Mouse (Mus musculus) C2C12 (cell line): Measurements from ENCODE around the gene Ncapd2.

Experiments used
- CEBPB ChIP-seq: IDR thresholded peaks from one replicate; pipeline ENCODE4 v1.6.1; 2011; ENCODE audit warnings: low read depth, mild to moderate bottlenecking, control low read depth, moderate library complexity
- CTCF ChIP-seq: IDR thresholded peaks from one replicate; pipeline ENCODE4 v1.5.1; 2011; ENCODE audit not compliant: control insufficient read depth, insufficient read depth, insufficient read length
- FOSL1 ChIP-seq: IDR thresholded peaks from one replicate; pipeline ENCODE4 v1.8.0; 2011; ENCODE audit warnings: mild to moderate bottlenecking, low read length; ENCODE audit not compliant: poor library complexity, insufficient read depth, severe bottlenecking
- MAX ChIP-seq: IDR thresholded peaks from one replicate; pipeline ENCODE4 v1.6.1; 2011; ENCODE audit warnings: mild to moderate bottlenecking, control low read depth
- MYOD1 ChIP-seq: IDR thresholded peaks from one replicate; pipeline ENCODE4 v1.6.1; 2011; ENCODE audit warnings: low read depth; ENCODE audit not compliant: control insufficient read depth, insufficient read length
- MYOG ChIP-seq: IDR thresholded peaks from one replicate; pipeline ENCODE4 v1.6.1; 2011; ENCODE audit not compliant: control insufficient read depth, insufficient read length; ENCODE audit errors: extremely low read depth
- USF1 ChIP-seq: IDR thresholded peaks from one replicate; pipeline ENCODE4 v1.6.1; 2011; ENCODE audit warnings: low read depth, mild to moderate bottlenecking, control low read depth, moderate library complexity

DNA sequence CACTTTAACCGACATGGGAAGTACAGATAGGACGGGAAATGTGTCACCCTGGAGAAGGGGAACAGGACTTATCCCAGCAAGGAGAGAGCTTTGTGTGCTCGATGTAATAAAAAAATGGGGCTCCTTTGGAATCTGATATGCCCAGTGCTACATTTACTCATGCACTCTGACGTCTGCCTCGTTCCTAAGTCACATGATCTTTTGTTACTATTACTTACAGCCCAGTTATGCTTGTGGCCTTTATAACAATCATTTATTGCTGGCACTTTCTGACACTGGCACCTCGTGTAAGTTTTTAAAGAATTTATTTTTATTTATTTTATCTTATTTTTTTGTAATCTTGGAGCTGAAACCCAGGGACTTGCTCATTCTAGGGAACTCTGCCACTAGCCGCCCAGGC lies 1.9 kb upstream of the Ncapd2 start:
- TF ChIP-seq CTCF (no peak), MAX (no peak), USF1 (peak; percentile 72), MYOD1 (no peak), MYOG (no peak), CEBPB (no peak), FOSL1 (no peak)
